Mouse (Mus musculus) T-helper 1 cell (primary cell): ENCODE results near the gene Cped1.

Source experiments
- in situ Hi-C: fragments of 300-600 bp; cut with MboI, MseI; formaldehyde crosslinking; loops from one replicate; pipeline ENCODE4 v1.15.1; 2025; ENCODE audit warnings: high pct_unique_total_duplicates

Gene Cped1

GRCm38 (mm10) chr6:22074232-22075083, 88.7 kb downstream of the Cped1 start:
- in situ Hi-C loops: loop anchor here (5.0 kb wide), 1 partner anchor 287 kb away; no protein-coding TSS in a partner anchor

- in situ Hi-C loops: no loop called here
Measured at GRCm38 (mm10) chr6:22078686-22079264, 93.1 kb downstream of the Cped1 start.

GRCm38 (mm10) chr6:22086056-22086455, 100.3 kb downstream of the Cped1 start:
- in situ Hi-C loops: no loop called here

- in situ Hi-C loops: no loop called here
Measured at GRCm38 (mm10) chr6:22088346-22089064, 102.8 kb downstream of the Cped1 start.

- in situ Hi-C loops: no loop called here
Measured at GRCm38 (mm10) chr6:22091773-22092172, 106.1 kb downstream of the Cped1 start.

- in situ Hi-C loops: no loop called here
Measured at GRCm38 (mm10) chr6:22093792-22094191, 108.1 kb downstream of the Cped1 start.

- in situ Hi-C loops: no loop called here
Measured at GRCm38 (mm10) chr6:22097709-22098108, 112.0 kb downstream of the Cped1 start.

- in situ Hi-C loops: no loop called here
Measured at GRCm38 (mm10) chr6:22099832-22100231, 114.1 kb downstream of the Cped1 start.

- in situ Hi-C loops: no loop called here
Measured at GRCm38 (mm10) chr6:22101939-22102338, 116.2 kb downstream of the Cped1 start.

GRCm38 (mm10) chr6:22102752-22103151, 117.0 kb downstream of the Cped1 start:
- in situ Hi-C loops: no loop called here

GRCm38 (mm10) chr6:22103713-22104112, 118.0 kb downstream of the Cped1 start:
- in situ Hi-C loops: no loop called here

GRCm38 (mm10) chr6:22104211-22104610, 118.5 kb downstream of the Cped1 start:
- in situ Hi-C loops: no loop called here

- in situ Hi-C loops: loop anchor here (10.0 kb wide), 1 partner anchor 371 kb away; no protein-coding TSS in a partner anchor
Measured at GRCm38 (mm10) chr6:22114079-22114478, 128.4 kb downstream of the Cped1 start.

- in situ Hi-C loops: loop anchor here (10.0 kb wide), 1 partner anchor 368 kb away; no protein-coding TSS in a partner anchor
Measured at GRCm38 (mm10) chr6:22116679-22117078, 131.0 kb downstream of the Cped1 start.

GRCm38 (mm10) chr6:22122080-22122479, 136.4 kb downstream of the Cped1 start:
- in situ Hi-C loops: loop anchor here (5.0 kb wide), 1 partner anchor 150 kb away; no protein-coding TSS in a partner anchor

GRCm38 (mm10) chr6:22122693-22123092, 137.0 kb downstream of the Cped1 start:
- in situ Hi-C loops: loop anchor here (5.0 kb wide), 1 partner anchor 150 kb away; no protein-coding TSS in a partner anchor

GRCm38 (mm10) chr6:22123332-22123731, 137.6 kb downstream of the Cped1 start:
- in situ Hi-C loops: loop anchor here (5.0 kb wide), 1 partner anchor 149 kb away; no protein-coding TSS in a partner anchor

GRCm38 (mm10) chr6:22124575-22125330, 139.0 kb downstream of the Cped1 start:
- in situ Hi-C loops: loop anchor here (5.0 kb wide), 1 partner anchor 148 kb away; no protein-coding TSS in a partner anchor

- in situ Hi-C loops: no loop called here
Measured at GRCm38 (mm10) chr6:22135038-22135631, 149.4 kb downstream of the Cped1 start.

GRCm38 (mm10) chr6:22136805-22137204, 151.1 kb downstream of the Cped1 start:
- in situ Hi-C loops: no loop called here

- in situ Hi-C loops: no loop called here
Measured at GRCm38 (mm10) chr6:22140786-22141185, 155.1 kb downstream of the Cped1 start.
